Mouse (Mus musculus): ENCODE measurements around the gene Coq8a.

DNA sequence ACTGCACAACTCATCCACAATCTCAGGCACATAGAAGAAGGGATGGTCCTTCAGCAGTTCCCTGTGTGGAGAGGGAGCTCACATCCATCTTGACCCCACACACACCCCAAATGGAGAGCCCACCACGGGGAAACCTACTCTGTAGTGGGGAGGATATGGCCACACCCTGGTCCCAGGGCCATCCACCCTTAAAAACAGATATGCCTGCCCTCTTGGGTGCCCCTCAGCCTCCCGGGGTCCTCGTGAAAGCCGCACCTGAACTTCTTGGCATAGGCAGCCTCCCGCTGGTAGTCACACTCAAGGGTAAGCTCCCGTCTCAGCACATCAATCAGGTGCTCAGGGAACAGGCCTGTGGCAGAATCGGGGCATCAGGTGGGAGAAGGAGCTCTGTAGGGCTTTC lies 30.2 kb downstream of the Coq8a start:
- no peak for TF ChIP-seq ZKSCAN1 (IDR thresholded peaks at IDR 0.05; ENCODE audit: low read depth, low read length)
- TF ChIP-seq ZNF384 (IDR thresholded peaks at IDR 0.05; ENCODE audit: low read depth, low read length), result no peak
